Comparison of ENCODE assay signal across 8 mouse cellular contexts in genomic region chr1:93506944-93507676, GRCm38 (mm10). TPM values are rescaled to one million over a fixed set of nuclear protein-coding genes. Genes with fewer than 3 reads are reported as not detected.
DNase-seq lines count a peak whose midpoint lies in the region; ATAC-seq and TF ChIP-seq lines count a peak whose summit lies in the region.

No protein-coding gene starts in this region.

- no peaks in the 10 kb centered on the region for H3K9me3 ChIP-seq in liver, embryonic 11.5 days (ENCODE audit: control insufficient read depth, low read length)
- H3K9me3 ChIP-seq in limb, embryonic 11.5 days (ENCODE audit: control insufficient read depth, low read length), result no peaks in the 10 kb centered on the region

- 0 out of 2 replicates have a peak, but pooled peaks cover 1% of the 10 kb centered on the region for H3K4me1 ChIP-seq in liver, adult 2 months (ENCODE audit: control insufficient read depth, insufficient read depth, low read length)
- H3K4me1 ChIP-seq in liver, embryonic 11.5 days (replicated peaks; ENCODE audit: control insufficient read depth, insufficient read depth, low read length), result peaks cover 9% of the 10 kb centered on the region; the same call in 1 of the 2 replicates
- H3K4me1 ChIP-seq in limb, embryonic 11.5 days (ENCODE audit: control insufficient read depth, insufficient read depth, low read length), result 0 out of 2 replicates have a peak, but pooled peaks cover 5% of the 10 kb centered on the region

- H3K9ac ChIP-seq in liver, adult 2 months (ENCODE audit: low read depth, low read length), result no peak overlapping the region
- H3K9ac ChIP-seq in liver, embryonic 11.5 days (ENCODE audit: low read depth, low read length), result no peak overlapping the region
- no peak overlapping the region for H3K9ac ChIP-seq in limb, embryonic 11.5 days (ENCODE audit: low read length)

- no peak overlapping the region for H3K4me2 ChIP-seq in liver, embryonic 11.5 days
- no peak overlapping the region for H3K4me2 ChIP-seq in limb, embryonic 11.5 days (ENCODE audit: low read depth, severe bottlenecking)

- no peak for ATAC-seq in liver, embryonic 11.5 days (replicated peaks; ENCODE audit: low FRiP score)
- ATAC-seq in limb, embryonic 11.5 days (ENCODE audit: insufficient number of reproducible peaks, low FRiP score, low TSS enrichment, low read depth), result no peak
- ATAC-seq in neutrophil, adult 5-6 weeks (ENCODE audit: extremely low read depth, insufficient number of reproducible peaks, low FRiP score, poor library complexity, severe bottlenecking), result peak; percentile 39; the same call in 1 of the 2 replicates

- H3K79me2 ChIP-seq in liver, adult 2 months (ENCODE audit: control insufficient read depth, insufficient read depth, low read length), result no peaks in the 10 kb centered on the region

- peak; percentile 18; the same call in 1 of the 2 replicates for TF ChIP-seq CTCF in liver, adult 2 months (IDR thresholded peaks at IDR 0.05; ENCODE audit: low read depth, low read length)

- no peak overlapping the region for H3K27ac ChIP-seq in liver, adult 2 months (replicated peaks; ENCODE audit: insufficient read depth, low read depth, low read length)
- no peak overlapping the region for H3K27ac ChIP-seq in liver, embryonic 11.5 days (ENCODE audit: low read depth, low read length)
- H3K27ac ChIP-seq in limb, embryonic 11.5 days (replicated peaks; ENCODE audit: low read depth, low read length), result no peak overlapping the region

- DNase-seq in cerebellum, adult 9-10 months, result peak; percentile 61
- no peak for DNase-seq in cerebellum, postnatal 4 days (ENCODE audit: low spot score in 2 of 2)
- DNase-seq in liver, adult 2 months (ENCODE audit: extremely low read depth, low read depth, low spot score), result peak; percentile 46
- no peak for DNase-seq in liver, embryonic 11.5 days (ENCODE audit: low spot score)
- peak; percentile 75 for DNase-seq in embryo, embryonic 11 days
- DNase-seq in limb, embryonic 11.5 days (ENCODE audit: low spot score), result peak; percentile 27
- no peak for DNase-seq in layer of hippocampus, adult 11-12 months (ENCODE audit: low spot score)

- no peaks in the 10 kb centered on the region for H3K27me3 ChIP-seq in liver, adult 2 months (ENCODE audit: control insufficient read depth, insufficient read depth, low read length)
- H3K27me3 ChIP-seq in liver, embryonic 11.5 days (replicated peaks; ENCODE audit: control insufficient read depth, insufficient read depth, low read length), result no peaks in the 10 kb centered on the region
- no peaks in the 10 kb centered on the region for H3K27me3 ChIP-seq in limb, embryonic 11.5 days (ENCODE audit: control insufficient read depth, insufficient read depth, low read length)

- no peak for TF ChIP-seq POLR2A in liver, adult 2 months (IDR thresholded peaks at IDR 0.05; ENCODE audit: extremely low read depth, insufficient read depth, low read length)

- no peak overlapping the region for H3K4me3 ChIP-seq in liver, adult 2 months (ENCODE audit: insufficient read depth, low read depth, low read length)
- H3K4me3 ChIP-seq in liver, embryonic 11.5 days (ENCODE audit: low read depth, low read length), result no peak overlapping the region
- H3K4me3 ChIP-seq in limb, embryonic 11.5 days (ENCODE audit: low read depth, low read length), result no peak overlapping the region

- WGBS in liver, adult 2 months, result 60% methylated on average over 10 of the region's 10 CpGs
- WGBS in liver, embryonic 11.5 days, result 60% methylated on average over 10 of the region's 10 CpGs
- 68% methylated on average over 10 of the region's 10 CpGs for WGBS in limb, embryonic 11.5 days

- H3K36me3 ChIP-seq in liver, adult 2 months (ENCODE audit: control insufficient read depth, insufficient read depth, low read length), result peaks cover 30% of the 10 kb centered on the region
- peaks cover 32% of the 10 kb centered on the region for H3K36me3 ChIP-seq in liver, embryonic 11.5 days (ENCODE audit: control insufficient read depth, insufficient read depth, low read length)
- H3K36me3 ChIP-seq in limb, embryonic 11.5 days (ENCODE audit: control insufficient read depth, insufficient read depth, low read length), result peaks cover 2% of the 10 kb centered on the region; the same call in 1 of the 2 replicates

RNA-seq across cellular contexts. Expression of gene Farp2, which starts 4.8 kb away (rescaled TPM):
- total RNA-seq in liver, adult 2 months (2014; rRNA removed), result 10.5 and 16.4 TPM in 2 replicates
- 9.2 and 10.5 TPM in 2 replicates for polyA plus RNA-seq in liver, adult 2 months (2012; rRNA removed)
- 2.3 and 2.7 TPM in 2 replicates for polyA plus RNA-seq in liver, embryonic 11.5 days (2014; fragmentation: Nextera tagmentation; extraction: Ambion mirVana)
- polyA plus RNA-seq in limb, embryonic 11.5 days (2014; fragmentation: Nextera tagmentation; extraction: Ambion mirVana), result 7.0 and 7.4 TPM in 2 replicates
- 1.4 and 1.7 TPM in 2 replicates for total RNA-seq in neutrophil, adult 5-6 weeks (2017)

RNA-seq across cellular contexts. Expression of gene Hdlbp, which starts 28.5 kb away (rescaled TPM):
- total RNA-seq in liver, adult 2 months (2014; rRNA removed), result 169 and 179 TPM in 2 replicates
- 103 and 119 TPM in 2 replicates for polyA plus RNA-seq in liver, adult 2 months (2012; rRNA removed)
- polyA plus RNA-seq in liver, embryonic 11.5 days (2014; fragmentation: Nextera tagmentation; extraction: Ambion mirVana), result 106 and 113 TPM in 2 replicates
- 111 and 116 TPM in 2 replicates for polyA plus RNA-seq in limb, embryonic 11.5 days (2014; fragmentation: Nextera tagmentation; extraction: Ambion mirVana)
- 61.7 and 62.9 TPM in 2 replicates for total RNA-seq in neutrophil, adult 5-6 weeks (2017)

Comparison
In these comparisons a context has a peak if more than half of its experiments do, and no peak if none do; other contexts are left out.
1. DNase-seq: peak in cerebellum, adult 9-10 months (single experiment), liver, adult 2 months (single experiment), embryo, embryonic 11 days (single experiment) and limb, embryonic 11.5 days (single experiment); none in cerebellum, postnatal 4 days (0 of 2), liver, embryonic 11.5 days (single experiment) and layer of hippocampus, adult 11-12 months (single experiment).